Mouse (Mus musculus) neural tube, embryonic 15.5 days (tissue): ENCODE data around the gene Gng8. TPM values are rescaled to one million over a fixed set of nuclear protein-coding genes. Genes with fewer than 3 reads are reported as not detected.

ENCODE experiments used
- ATAC-seq: fragments of 200-750 bp; cut with Nextera tagmentation; 2 replicates; pipeline ENCODE4 v1.8.0; 2017; ENCODE audit warnings: mild to moderate bottlenecking, moderate TSS enrichment, moderate library complexity; ENCODE audit not compliant: low FRiP score
- H3K27ac ChIP-seq: fragments of 300-500 bp; sonication (generic); replicated peaks from 2 replicates; pipeline ENCODE4 v1.5.1; 2015; ENCODE audit warnings: mild to moderate bottlenecking, inconsistent platforms
- H3K27me3 ChIP-seq: fragments of 300-500 bp; sonication (generic); replicated peaks from 2 replicates; pipeline ENCODE4 v1.6.1; 2015; ENCODE audit warnings: inconsistent platforms
- H3K36me3 ChIP-seq: fragments of 300-500 bp; sonication (generic); 2 replicates; pipeline ENCODE4 v1.6.1; 2015; ENCODE audit warnings: inconsistent platforms
- H3K4me1 ChIP-seq: fragments of 300-500 bp; sonication (generic); 2 replicates; pipeline ENCODE4 v1.6.1; 2015; ENCODE audit warnings: inconsistent platforms
- H3K4me2 ChIP-seq: fragments of 300-500 bp; sonication (generic); 2 replicates; pipeline ENCODE4 v1.6.1; 2015; ENCODE audit warnings: inconsistent platforms, mild to moderate bottlenecking, moderate library complexity
- H3K4me3 ChIP-seq: fragments of 300-500 bp; sonication (generic); replicated peaks from 2 replicates; pipeline ENCODE4 v1.5.1; 2015; ENCODE audit warnings: mild to moderate bottlenecking, inconsistent platforms
- H3K9ac ChIP-seq: fragments of 300-500 bp; sonication (generic); replicated peaks from 2 replicates; pipeline ENCODE4 v1.6.1; 2015; ENCODE audit warnings: mild to moderate bottlenecking, inconsistent platforms
- H3K9me3 ChIP-seq: fragments of 300-500 bp; sonication (generic); replicated peaks from 2 replicates; pipeline ENCODE4 v1.6.1; 2016; ENCODE audit warnings: inconsistent platforms
- WGBS: fragments of 180-500 bp; shearing (Covaris S2); methylation state at CpG from one replicate; pipeline ENCODE4 v1.1.7; 2015; ENCODE audit warnings: mixed read lengths; 5-methylcytosine and 5-hydroxymethylcytosine counted together
- polyA plus RNA-seq: library from polyadenylated mRNA; unstranded; fragments of >200 nt; fragmentation: Nextera tagmentation; extraction: Ambion mirVana; gene quantifications from 2 replicates; pipeline ENCODE4 v1.2.1, GENCODE M21; 2015

Gng8 gene
- polyA plus RNA-seq, 1 experiment from 2014 or later: 4.1 TPM

DNA sequence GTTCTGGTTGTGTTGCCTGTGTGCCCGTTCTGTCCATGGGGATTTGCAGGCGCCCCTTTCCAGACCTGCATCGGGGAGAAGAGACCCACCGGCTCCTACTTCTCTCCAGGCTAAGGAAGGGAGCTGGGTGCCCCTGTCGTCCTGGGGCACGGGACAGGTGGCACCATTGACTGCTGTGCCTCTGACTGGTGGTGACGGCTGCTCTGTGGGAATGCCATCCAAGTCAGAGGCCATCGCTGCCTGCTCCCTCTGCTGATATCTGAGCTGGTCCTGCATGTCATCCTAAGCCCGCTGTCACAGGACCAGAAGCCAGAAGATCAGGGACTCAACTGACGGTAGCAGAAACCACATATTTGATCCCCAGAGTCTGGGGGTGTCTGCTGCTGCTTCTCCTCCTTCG lies 17.3 kb downstream of the Gng8 start:
- Histone ChIP-seq H3K9me3 (no peaks in the 10 kb centered on the region), H3K9ac (no peak overlapping the region), H3K4me3 (no peak overlapping the region), H3K4me2 (no peak overlapping the region), H3K27me3 (no peaks in the 10 kb centered on the region), H3K36me3 (peaks cover 2% of the 10 kb centered on the region), H3K4me1 (peaks cover 13% of the 10 kb centered on the region; the same call in 1 of the 2 replicates), H3K27ac (no peak overlapping the region)
- no peak for ATAC-seq
- WGBS: 75% methylated on average over 11 of the region's 11 CpGs

DNA sequence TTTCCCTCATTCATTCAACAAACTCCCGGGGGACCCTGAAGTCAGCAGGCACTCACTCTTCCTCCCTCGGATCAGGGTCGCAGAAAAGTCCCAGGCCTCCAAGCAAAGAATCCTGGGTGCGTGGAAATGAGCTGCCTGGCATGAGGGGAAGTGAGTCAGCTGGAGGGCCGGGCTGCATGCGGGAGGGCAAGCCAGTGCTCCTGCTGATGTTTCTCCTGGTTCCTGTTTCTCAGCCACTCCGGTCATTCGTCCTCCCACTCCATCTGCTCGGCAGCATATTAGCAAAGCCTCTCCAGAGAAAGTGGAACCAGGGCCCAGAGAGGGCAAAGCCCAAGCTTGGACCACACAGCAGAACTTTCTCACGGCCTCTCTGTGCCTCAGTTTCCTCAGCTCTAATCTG lies 18.3 kb downstream of the Gng8 start:
- ATAC-seq: no peak
- 55% methylated on average over 10 of the region's 10 CpGs for WGBS
- no peak overlapping the region for H3K4me2 ChIP-seq
- no peak overlapping the region for H3K9ac ChIP-seq
- H3K9me3 ChIP-seq: no peaks in the 10 kb centered on the region
- H3K4me1 ChIP-seq: peaks cover 14% of the 10 kb centered on the region; the same call in 1 of the 2 replicates
- H3K27me3 ChIP-seq: no peaks in the 10 kb centered on the region
- H3K4me3 ChIP-seq: no peak overlapping the region
- no peak overlapping the region for H3K27ac ChIP-seq
- peaks cover 13% of the 10 kb centered on the region for H3K36me3 ChIP-seq

DNA sequence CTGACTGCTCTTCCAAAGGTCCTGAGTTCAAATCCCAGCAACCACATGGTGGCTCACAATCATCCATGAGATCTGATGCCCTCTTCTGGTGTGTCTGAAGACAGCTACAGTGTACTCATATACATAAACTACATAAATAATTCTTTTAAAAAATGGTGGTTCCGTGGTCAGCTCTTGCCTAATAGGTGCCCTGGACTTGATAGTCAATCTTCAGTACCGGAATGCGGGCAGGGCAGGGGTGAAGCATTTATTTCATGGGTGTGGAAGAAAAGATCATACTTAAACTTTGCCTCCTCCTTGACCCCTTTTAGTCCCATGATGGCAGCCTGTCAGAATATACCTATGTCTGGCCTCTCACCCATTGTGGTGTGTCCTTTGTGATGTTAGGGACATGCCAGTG lies 20.3 kb downstream of the Gng8 start:
- Histone ChIP-seq H3K36me3 (peaks cover 31% of the 10 kb centered on the region), H3K4me1 (peaks cover 11% of the 10 kb centered on the region; the same call in 1 of the 2 replicates), H3K9me3 (no peaks in the 10 kb centered on the region), H3K4me3 (no peak overlapping the region), H3K4me2 (no peak overlapping the region), H3K9ac (no peak overlapping the region), H3K27ac (no peak overlapping the region), H3K27me3 (no peaks in the 10 kb centered on the region)
- WGBS: 84% methylated on average over 3 of the region's 3 CpGs
- no peak for ATAC-seq

DNA sequence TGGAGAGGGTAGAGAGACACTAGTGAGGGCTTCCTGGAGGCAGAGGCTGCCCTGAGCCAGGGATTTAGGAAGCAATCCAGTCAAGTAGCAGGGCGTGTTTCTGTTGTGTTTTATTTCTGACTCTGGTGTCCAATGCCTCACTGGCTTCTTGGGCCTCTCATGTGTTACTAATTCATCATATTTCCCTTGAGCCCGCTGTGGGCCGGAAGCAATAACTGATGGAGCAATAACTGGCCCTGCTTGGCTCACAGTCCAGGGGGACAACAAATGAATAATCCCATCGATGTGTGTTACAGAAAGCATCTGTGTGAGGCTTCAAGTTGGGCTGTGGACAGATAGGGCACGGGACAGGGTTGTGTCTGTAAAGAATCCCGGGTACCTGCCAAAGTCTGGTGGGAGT lies 20.8 kb downstream of the Gng8 start:
- H3K9me3 ChIP-seq: no peaks in the 10 kb centered on the region
- no peaks in the 10 kb centered on the region for H3K27me3 ChIP-seq
- no peak overlapping the region for H3K4me3 ChIP-seq
- H3K36me3 ChIP-seq: peaks cover 36% of the 10 kb centered on the region
- H3K4me2 ChIP-seq: no peak overlapping the region
- peaks cover 15% of the 10 kb centered on the region for H3K4me1 ChIP-seq
- WGBS: 51% methylated on average over 6 of the region's 6 CpGs
- ATAC-seq: no peak
- H3K9ac ChIP-seq: no peak overlapping the region
- H3K27ac ChIP-seq: no peak overlapping the region

DNA sequence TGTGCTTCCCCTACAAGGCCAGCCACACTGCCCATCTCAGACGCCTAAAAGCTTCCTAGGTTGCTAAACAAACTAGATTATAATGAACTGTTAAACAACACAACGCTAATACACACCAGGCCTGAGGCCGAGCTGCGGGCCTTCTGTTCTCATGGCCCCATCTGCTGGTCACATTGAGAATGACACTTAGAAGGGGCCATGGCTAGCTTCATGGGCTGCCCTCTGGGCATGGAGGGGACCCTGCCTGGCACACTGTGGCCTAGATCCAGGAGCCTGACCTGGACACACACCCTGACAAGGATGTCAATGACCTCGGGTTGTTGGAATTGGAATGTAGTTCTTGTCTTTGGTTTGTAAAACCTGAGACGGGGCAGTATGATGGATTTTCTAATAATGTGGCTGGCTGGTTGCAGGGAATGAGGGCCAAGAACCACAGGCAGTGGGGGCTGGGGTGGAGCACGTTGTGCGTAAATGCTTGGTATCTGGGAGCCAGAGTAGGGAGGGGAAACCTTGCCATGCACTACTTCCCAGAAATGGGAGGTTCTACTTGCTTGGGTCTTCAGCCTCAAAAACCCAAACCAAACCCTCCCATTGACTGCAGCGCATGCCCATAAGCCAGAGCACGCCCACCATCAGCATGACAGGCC lies 22.3 kb downstream of the Gng8 start:
- Histone ChIP-seq H3K9ac (no peak overlapping the region), H3K36me3 (peaks cover 52% of the 10 kb centered on the region), H3K4me1 (peaks cover 31% of the 10 kb centered on the region), H3K27me3 (no peaks in the 10 kb centered on the region), H3K4me2 (no peak overlapping the region), H3K27ac (no peak overlapping the region; the same call in 1 of the 2 replicates), H3K9me3 (no peaks in the 10 kb centered on the region), H3K4me3 (no peak overlapping the region)
- ATAC-seq: peak; percentile 64
- 35% methylated on average over 10 of the region's 10 CpGs for WGBS

DNA sequence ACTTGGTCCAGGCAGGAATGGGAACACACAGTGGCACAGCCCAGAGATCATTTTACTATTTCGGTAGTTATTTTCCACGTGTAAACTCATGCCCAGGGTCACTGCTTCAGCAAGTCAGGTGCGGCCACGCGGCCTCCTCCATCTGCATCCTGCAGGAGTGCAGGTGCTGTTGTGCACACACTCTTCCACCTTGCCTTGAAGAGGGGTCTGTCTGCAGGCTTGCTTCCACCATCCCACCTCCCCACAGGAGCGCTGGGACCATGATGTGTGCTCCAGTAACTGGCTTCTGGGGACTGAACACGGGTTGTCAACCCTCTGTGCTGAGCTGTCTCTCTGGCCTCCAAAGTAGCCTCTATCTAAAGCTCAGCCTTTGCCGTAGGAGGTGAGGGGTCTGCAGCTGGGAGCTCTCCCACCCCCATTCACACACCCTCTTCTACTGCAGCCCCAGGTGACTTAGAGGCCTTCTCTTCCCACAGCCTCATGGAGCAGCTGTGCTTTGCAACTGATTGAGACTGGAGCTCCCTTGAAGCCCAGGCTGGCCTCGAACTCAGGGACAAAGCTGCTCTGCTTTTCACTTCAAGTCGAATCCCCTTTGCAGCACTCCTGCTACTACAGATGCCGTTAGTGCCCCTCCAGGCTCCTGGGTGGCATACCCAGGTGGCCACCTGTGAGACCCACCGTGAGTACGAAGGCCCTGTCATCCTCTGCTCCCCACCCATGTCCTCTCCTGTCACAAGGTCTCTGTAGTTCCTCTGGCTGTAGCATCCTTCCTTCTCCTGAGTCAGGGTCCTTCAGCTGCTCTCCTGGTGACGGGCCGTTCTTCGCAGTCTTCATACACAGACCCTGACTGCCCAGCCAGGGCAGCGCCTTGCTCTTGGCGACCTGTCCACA lies 23.1 kb downstream of the Gng8 start:
- no peak overlapping the region for H3K27ac ChIP-seq
- WGBS: 85% methylated on average over 18 of the region's 18 CpGs

DNA sequence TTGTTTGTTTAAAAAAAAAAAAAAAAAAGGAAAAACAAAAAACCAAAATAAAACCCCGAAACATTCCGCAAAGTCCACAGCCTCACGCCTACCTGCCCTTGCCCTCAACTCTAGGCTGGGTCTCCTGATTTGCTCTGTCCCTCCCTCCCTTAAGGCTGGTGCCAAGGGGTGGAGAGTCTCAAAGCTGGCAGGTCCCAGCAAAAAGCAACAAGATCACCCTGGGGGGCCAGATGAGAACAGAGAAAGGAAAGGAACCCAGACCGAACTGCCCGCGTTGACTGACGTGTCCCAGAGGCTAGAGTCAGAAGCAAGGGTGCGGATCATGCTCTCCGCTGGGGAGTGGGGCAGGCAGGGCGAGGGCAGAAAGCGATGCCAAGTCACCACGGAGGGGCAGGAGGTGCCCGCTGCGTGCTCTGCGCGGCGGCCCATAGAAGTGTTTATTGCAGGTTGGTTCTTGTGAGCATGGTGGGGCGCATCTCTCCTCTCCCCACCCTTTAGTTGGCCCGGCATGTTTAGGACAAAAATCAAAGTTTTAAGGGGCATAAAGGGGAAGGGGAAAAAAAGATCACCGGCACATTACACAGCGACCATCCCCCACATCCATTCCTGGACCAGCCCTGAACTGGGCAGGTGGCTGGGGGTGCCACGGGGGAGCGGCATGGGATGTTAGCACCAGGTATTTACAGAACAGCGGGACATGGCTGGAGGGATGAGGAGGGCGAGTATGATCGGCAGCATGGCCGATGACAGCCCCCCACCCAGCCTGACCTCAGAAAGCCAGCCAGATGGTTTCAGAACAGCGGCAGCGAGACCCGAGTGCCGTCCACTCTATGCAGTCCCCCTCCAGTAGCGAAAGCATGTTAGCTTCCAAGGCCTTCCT lies 24.1 kb downstream of the Gng8 start:
- H3K4me1 ChIP-seq: peaks cover 49% of the 10 kb centered on the region
- H3K4me2 ChIP-seq: no peak overlapping the region
- no peak overlapping the region; the same call in 1 of the 2 replicates for H3K27ac ChIP-seq
- H3K27me3 ChIP-seq: no peaks in the 10 kb centered on the region
- H3K4me3 ChIP-seq: no peak overlapping the region
- WGBS: 93% methylated on average over 32 of the region's 32 CpGs
- H3K9ac ChIP-seq: no peak overlapping the region
- peaks cover 57% of the 10 kb centered on the region for H3K36me3 ChIP-seq
- ATAC-seq: no peak
- H3K9me3 ChIP-seq: no peaks in the 10 kb centered on the region

More for the DNA sequence above, 23.1 kb downstream of the Gng8 start:
- ATAC-seq: 0 out of 2 replicates have a peak, but pooled peaks have one; percentile 1
- Histone ChIP-seq H3K36me3 (peaks cover 57% of the 10 kb centered on the region), H3K4me2 (no peak overlapping the region), H3K4me1 (peaks cover 39% of the 10 kb centered on the region), H3K9me3 (no peaks in the 10 kb centered on the region), H3K27me3 (no peaks in the 10 kb centered on the region), H3K9ac (no peak overlapping the region), H3K4me3 (no peak overlapping the region)

DNA sequence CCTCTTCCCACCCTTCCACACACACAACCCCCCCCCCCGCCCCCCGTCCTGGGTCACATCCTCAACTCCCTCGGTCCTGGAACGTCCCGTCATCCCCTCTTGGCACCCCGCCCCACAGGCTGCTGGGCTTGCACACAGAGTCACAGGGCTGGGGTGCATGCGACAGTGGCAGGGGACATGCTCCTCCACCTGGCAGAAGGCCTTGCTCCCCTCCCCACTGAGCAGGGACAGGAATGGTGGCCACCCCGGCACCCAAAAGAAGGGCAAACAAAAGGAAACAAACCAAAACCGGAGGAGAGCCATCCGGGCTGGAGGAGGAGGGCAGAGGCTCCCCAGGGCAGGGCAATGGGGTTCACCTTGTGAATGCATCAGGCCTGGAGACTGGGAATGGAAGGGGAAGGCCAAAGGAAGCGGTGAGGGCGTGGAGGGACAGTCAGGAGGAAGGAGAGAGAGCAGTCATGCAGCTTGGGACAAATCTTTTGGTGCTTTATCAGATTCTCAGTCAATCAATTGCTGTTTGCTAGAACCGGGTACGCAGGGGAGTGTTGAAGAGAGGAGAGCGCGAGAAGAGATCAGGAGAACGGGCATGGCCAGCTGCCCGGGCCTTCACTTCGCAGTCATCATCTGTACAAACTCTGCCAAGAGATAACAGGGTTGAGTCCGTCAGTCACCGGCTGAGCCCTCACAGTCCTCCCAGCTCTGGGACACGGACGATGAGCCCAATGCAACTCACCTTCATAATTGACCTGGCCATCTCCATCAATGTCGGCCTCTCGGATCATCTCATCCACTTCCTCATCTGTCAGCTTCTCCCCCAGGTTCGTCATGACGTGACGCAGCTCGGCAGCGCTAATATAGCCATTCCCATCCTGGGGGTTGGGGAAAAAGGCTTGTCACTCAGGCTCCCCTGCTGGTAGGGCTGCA lies 25.0 kb downstream of the Gng8 start:
- no peak for ATAC-seq
- peaks cover 58% of the 10 kb centered on the region for H3K4me1 ChIP-seq
- H3K9ac ChIP-seq: no peak overlapping the region
- H3K36me3 ChIP-seq: peaks cover 57% of the 10 kb centered on the region
- H3K27ac ChIP-seq: no peak overlapping the region
- no peaks in the 10 kb centered on the region for H3K27me3 ChIP-seq
- 84% methylated on average over 29 of the region's 30 CpGs for WGBS
- H3K4me3 ChIP-seq: no peak overlapping the region
- no peak overlapping the region for H3K4me2 ChIP-seq
- no peaks in the 10 kb centered on the region for H3K9me3 ChIP-seq

DNA sequence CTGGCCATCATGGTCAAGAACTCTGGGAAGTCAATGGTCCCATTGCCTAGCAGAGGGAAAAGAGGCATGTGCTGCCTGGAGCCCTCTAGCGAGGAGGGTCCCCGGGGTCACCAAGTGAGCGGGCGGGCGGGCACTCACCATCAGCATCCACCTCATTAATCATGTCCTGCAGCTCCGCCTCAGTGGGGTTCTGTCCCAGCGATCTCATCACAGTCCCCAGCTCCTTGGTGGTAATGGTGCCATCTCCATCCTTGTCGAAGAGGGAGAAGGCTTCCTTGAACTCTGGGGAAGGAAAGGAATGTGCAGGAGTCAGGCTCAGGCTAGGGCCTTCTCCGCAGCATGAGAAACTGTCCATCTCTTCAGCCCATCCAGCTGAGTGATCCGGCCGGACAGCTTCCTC lies 25.9 kb downstream of the Gng8 start:
- no peak overlapping the region for H3K9ac ChIP-seq
- H3K27me3 ChIP-seq: no peaks in the 10 kb centered on the region
- H3K9me3 ChIP-seq: no peaks in the 10 kb centered on the region
- no peak overlapping the region for H3K4me2 ChIP-seq
- 60% methylated on average over 11 of the region's 11 CpGs for WGBS
- peaks cover 57% of the 10 kb centered on the region for H3K36me3 ChIP-seq
- H3K4me3 ChIP-seq: no peak overlapping the region
- H3K4me1 ChIP-seq: peaks cover 62% of the 10 kb centered on the region
- ATAC-seq: no peak
- H3K27ac ChIP-seq: no peak overlapping the region; the same call in 1 of the 2 replicates

DNA sequence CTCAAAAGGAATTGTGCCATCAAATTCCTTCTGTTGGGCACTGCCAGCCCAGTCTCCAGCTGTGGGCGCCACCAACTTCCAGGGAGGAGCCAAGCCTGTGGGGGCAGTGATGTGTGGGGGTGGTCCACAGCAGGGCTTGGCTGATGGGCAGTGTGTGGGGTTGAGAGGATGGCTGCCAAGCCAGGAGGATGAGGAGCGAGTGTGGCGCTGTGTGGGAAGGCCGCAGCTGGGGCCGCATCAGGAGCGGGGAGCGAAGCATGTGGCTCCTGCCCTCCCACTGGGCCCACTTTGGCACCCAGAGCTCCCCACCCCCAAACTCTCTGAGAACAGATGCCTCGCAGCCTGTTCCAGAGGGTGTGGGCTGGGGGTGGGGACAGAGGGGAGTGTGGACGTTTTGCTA lies 26.4 kb downstream of the Gng8 start:
- Histone ChIP-seq H3K36me3 (peaks cover 57% of the 10 kb centered on the region), H3K4me2 (no peak overlapping the region), H3K27me3 (no peaks in the 10 kb centered on the region), H3K9ac (no peak overlapping the region; the same call in 1 of the 2 replicates), H3K9me3 (no peaks in the 10 kb centered on the region), H3K27ac (no peak overlapping the region), H3K4me1 (peaks cover 66% of the 10 kb centered on the region), H3K4me3 (no peak overlapping the region)
- 55% methylated on average over 9 of the region's 9 CpGs for WGBS
- ATAC-seq: no peak
